Mouse (Mus musculus) forebrain, embryonic 12.5 days (tissue): ENCODE data around the gene Dnajc13. TPM values are rescaled to one million over a fixed set of nuclear protein-coding genes. Genes with fewer than 3 reads are reported as not detected.

Experiments
- ATAC-seq: fragments of 200-750 bp; cut with Nextera tagmentation; 2 replicates; pipeline ENCODE4 v1.8.0; 2017; ENCODE audit warnings: moderate TSS enrichment; ENCODE audit not compliant: low FRiP score
- H3K27ac ChIP-seq: fragments of 300-500 bp; sonication (generic); 2 replicates; pipeline ENCODE4 v1.5.1; 2016; ENCODE audit warnings: mild to moderate bottlenecking
- H3K27me3 ChIP-seq: fragments of 300-500 bp; sonication (generic); 2 replicates; pipeline ENCODE4 v1.6.1; 2016; ENCODE audit warnings: mild to moderate bottlenecking
- H3K36me3 ChIP-seq: fragments of 300-500 bp; sonication (generic); replicated peaks from 2 replicates; pipeline ENCODE4 v1.6.1; 2016; ENCODE audit warnings: mild to moderate bottlenecking
- H3K4me1 ChIP-seq: fragments of 300-500 bp; sonication (generic); 2 replicates; pipeline ENCODE4 v1.6.1; 2016
- H3K4me2 ChIP-seq: fragments of 300-500 bp; sonication (generic); 2 replicates; pipeline ENCODE4 v1.6.1; 2016; ENCODE audit warnings: mild to moderate bottlenecking, moderate library complexity
- H3K4me3 ChIP-seq: fragments of 300-500 bp; sonication (generic); replicated peaks from 2 replicates; pipeline ENCODE4 v1.5.1; 2016; ENCODE audit warnings: mild to moderate bottlenecking
- H3K9ac ChIP-seq: fragments of 300-500 bp; sonication (generic); 2 replicates; pipeline ENCODE4 v1.6.1; 2016; ENCODE audit warnings: mild to moderate bottlenecking
- H3K9me3 ChIP-seq: fragments of 300-500 bp; sonication (generic); 2 replicates; pipeline ENCODE4 v1.6.1; 2016
- WGBS: fragments of 180-500 bp; shearing (Covaris S2); methylation state at CpG from one replicate; pipeline ENCODE4 v1.1.7; 2016; 5-methylcytosine and 5-hydroxymethylcytosine counted together
- polyA plus RNA-seq: library from polyadenylated mRNA; unstranded; fragments of >200 nt; fragmentation: Nextera tagmentation; extraction: Ambion mirVana; gene quantifications from 2 replicates; pipeline ENCODE4 v1.2.1, GENCODE M21; 2016

The Dnajc13 gene
- polyA plus RNA-seq, 1 experiment from 2014 or later: 26.7 TPM

DNA sequence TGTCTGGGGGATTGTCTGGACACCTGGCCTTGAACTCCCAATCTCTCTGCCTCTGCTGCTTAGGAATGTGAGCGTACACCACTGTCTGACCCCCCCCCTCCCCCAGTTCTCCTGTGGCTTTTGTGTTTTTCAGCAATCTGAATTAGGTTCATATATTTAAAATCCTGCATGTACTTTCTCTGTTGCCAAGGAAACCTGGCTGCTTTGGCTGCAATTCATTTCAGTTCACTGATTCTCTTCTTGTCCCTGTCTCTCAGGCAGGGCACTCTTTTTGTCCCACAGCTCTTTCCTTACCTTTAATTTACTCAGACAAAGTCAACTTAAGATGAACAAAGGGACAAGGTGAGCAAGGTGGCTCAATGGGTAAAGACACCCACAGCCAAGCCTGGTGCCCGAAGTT lies 134.6 kb downstream of the Dnajc13 start:
- no peak overlapping the region for H3K9ac ChIP-seq
- peak; percentile 14; the same call in 1 of the 2 replicates for ATAC-seq
- no peaks in the 10 kb centered on the region for H3K27me3 ChIP-seq
- no peaks in the 10 kb centered on the region for H3K36me3 ChIP-seq
- H3K9me3 ChIP-seq: no peaks in the 10 kb centered on the region
- peaks cover 24% of the 10 kb centered on the region for H3K4me1 ChIP-seq
- no peak overlapping the region for H3K4me3 ChIP-seq
- H3K4me2 ChIP-seq: no peak overlapping the region
- 34% methylated on average over 2 of the region's 2 CpGs for WGBS
- H3K27ac ChIP-seq: no peak overlapping the region

DNA sequence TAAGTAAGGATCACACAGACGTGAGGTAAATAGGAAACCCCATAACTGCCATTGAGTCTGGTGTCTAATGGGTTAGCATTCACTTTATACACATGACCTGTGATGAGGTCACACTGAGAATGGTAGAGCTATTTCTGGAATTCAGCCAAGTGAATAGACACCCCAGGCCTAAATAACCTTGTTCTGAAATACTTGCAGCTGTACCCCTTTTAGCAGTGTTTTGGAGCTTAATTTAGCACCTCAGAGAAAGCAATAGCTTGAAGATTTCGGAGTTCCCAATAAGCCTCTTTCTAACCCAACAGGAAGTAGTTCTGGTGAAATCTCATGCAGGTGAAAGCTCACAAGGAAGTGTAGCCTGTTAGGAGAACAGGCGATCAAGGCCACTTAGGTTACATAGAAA lies 135.9 kb downstream of the Dnajc13 start, which contains the start of gene Ackr4:
Gene Ackr4, minus strand, starts transcription at position 101 of the 400 bp plus-strand sequence.
- no peaks in the 10 kb centered on the region for H3K9me3 ChIP-seq
- no peaks in the 10 kb centered on the region for H3K36me3 ChIP-seq
- H3K27me3 ChIP-seq: no peaks in the 10 kb centered on the region
- no peak within 1 kb of the TSS for H3K9ac ChIP-seq
- H3K4me3 ChIP-seq: no peak within 1 kb of the TSS
- H3K4me2 ChIP-seq: no peak within 1 kb of the TSS
- peaks cover 24% of the 10 kb centered on the region for H3K4me1 ChIP-seq
- 68% methylated on average over 3 of the region's 3 CpGs for WGBS
- H3K27ac ChIP-seq: peak within 1 kb of the TSS; percentile 22; the same call in 1 of the 2 replicates
- ATAC-seq: no peak

DNA sequence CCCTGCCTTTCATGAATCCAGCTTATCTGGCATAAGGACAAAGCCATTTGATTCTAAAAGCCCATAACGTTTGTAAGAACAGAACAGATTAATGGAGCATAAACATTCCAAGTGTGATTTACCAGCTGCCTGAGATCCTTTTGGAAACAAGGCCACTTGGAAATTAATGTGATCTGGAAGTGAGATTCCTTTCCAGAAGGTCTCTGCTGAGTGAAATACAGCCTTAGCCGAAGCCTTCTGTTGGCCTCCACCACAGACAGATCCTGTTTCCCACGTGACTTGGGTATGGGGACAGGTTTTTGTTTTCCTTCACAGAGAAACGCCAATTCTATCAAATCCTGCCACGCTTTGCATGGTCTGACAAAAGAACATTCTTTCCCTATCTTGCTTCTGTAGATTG lies 139.1 kb downstream of the Dnajc13 start:
- H3K27me3 ChIP-seq: no peaks in the 10 kb centered on the region
- no peak overlapping the region for H3K9ac ChIP-seq
- H3K27ac ChIP-seq: no peak overlapping the region
- ATAC-seq: no peak
- H3K4me1 ChIP-seq: peaks cover 24% of the 10 kb centered on the region
- H3K36me3 ChIP-seq: no peaks in the 10 kb centered on the region
- no peaks in the 10 kb centered on the region for H3K9me3 ChIP-seq
- H3K4me2 ChIP-seq: no peak overlapping the region
- no peak overlapping the region for H3K4me3 ChIP-seq
- WGBS: 44% methylated on average over 5 of the region's 5 CpGs

DNA sequence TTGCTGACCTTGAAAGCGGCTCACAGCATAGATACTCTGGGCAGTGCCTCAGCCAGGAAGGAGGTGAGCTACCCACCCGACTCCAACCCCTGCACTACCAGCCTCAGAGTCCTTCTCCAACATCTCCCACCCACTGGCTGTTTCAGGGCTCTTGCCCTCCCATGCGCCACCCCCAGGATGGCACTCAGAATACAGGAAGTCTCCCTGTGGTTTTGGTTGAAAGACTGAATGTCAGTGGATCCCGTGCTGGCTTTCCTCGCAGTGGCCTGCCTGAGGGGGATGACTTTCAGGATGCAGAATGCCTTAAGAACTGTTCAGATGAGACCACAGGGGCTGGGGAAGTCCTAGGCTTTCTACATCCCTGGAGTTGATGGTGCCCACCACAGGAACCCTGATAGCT lies 139.6 kb downstream of the Dnajc13 start:
- no peaks in the 10 kb centered on the region for H3K9me3 ChIP-seq
- WGBS: 82% methylated on average over 5 of the region's 5 CpGs

DNA sequence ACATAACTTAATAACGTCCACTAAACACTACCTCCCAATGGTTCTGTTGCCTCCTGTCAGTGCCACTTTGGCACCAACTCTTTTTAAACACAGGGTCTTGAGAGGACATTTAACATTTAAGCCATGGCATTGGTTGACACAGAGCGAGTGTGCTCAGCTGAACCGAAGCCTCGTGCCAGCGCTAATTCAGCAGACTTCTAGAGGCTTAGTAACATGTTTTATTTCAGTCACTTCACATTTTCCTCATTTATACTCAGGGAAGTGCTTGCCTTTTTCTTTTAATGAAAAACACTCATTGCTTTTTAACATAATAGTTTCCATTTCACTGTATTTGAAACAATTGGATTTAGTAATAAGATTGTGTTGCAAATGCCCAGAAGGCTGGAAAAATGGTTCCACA lies 153.6 kb downstream of the Dnajc13 start:
- Histone ChIP-seq H3K36me3 (no peaks in the 10 kb centered on the region), H3K9ac (no peak overlapping the region), H3K4me2 (no peak overlapping the region), H3K4me1 (no peaks in the 10 kb centered on the region), H3K27ac (no peak overlapping the region), H3K4me3 (no peak overlapping the region), H3K27me3 (no peaks in the 10 kb centered on the region), H3K9me3 (no peaks in the 10 kb centered on the region)
- ATAC-seq: no peak
- 90% methylated on average over 5 of the region's 5 CpGs for WGBS

More for the DNA sequence above, 139.6 kb downstream of the Dnajc13 start:
- ATAC-seq: no peak
- Histone ChIP-seq H3K4me3 (no peak overlapping the region), H3K4me2 (no peak overlapping the region), H3K36me3 (no peaks in the 10 kb centered on the region), H3K9ac (no peak overlapping the region), H3K27ac (no peak overlapping the region), H3K4me1 (peaks cover 20% of the 10 kb centered on the region), H3K27me3 (no peaks in the 10 kb centered on the region)

DNA sequence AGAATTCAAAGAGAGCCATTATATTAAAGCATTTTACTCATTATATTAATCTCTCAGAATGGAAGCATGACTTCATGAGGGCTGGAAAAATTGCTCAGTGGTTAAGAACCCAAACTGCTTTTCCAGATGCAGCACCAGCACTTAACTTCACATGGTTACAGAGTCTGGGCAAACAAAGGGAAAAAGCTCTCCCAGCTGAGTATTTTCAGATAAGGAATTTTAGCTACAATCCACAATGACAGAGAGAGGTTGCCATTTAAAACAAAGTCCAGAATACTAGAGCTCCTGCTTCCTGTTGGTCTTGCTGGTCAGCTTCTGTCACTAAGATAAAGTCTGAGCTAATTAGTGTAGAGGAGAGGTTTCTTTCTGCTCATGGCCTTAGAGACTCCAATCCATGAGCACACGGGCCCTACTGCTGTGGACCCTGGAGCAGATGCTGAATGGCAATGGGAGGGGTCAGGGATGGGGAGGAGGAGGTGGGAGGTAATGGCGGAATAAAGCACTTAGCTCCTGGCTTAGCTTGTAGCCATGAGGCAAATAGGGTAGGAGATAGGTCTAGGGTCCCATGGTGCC lies 154.1 kb downstream of the Dnajc13 start:
- H3K4me2 ChIP-seq: no peak overlapping the region
- ATAC-seq: no peak
- WGBS: 62% methylated on average over 2 of the region's 2 CpGs

DNA sequence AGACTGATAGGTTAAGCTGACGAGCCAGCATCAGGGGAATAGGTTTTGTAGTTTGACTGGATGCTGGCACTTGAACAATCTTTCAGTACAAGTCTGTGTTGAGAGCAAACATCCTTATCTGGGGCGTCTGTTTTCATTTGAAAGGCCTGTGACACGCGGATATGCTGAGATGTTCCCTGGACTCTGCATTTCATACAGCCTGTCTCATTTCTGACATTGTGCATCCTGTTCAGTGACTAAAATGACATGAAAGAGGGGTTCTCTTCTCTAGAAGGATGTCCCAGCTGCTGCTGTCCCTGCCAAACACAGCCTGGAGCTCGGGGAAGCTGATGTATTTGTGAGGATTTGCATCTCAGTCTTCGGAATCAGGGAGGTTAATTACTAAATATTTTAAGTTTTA lies 155.2 kb downstream of the Dnajc13 start:
- no peaks in the 10 kb centered on the region for H3K9me3 ChIP-seq
- no peak for ATAC-seq
- no peak overlapping the region for H3K27ac ChIP-seq
- H3K36me3 ChIP-seq: no peaks in the 10 kb centered on the region
- WGBS: 82% methylated on average over 6 of the region's 6 CpGs
- no peak overlapping the region for H3K9ac ChIP-seq
- no peaks in the 10 kb centered on the region for H3K27me3 ChIP-seq
- no peak overlapping the region for H3K4me3 ChIP-seq
- H3K4me1 ChIP-seq: no peaks in the 10 kb centered on the region; the same call in 1 of the 2 replicates
- no peak overlapping the region for H3K4me2 ChIP-seq

More for the DNA sequence above, 154.1 kb downstream of the Dnajc13 start:
- Histone ChIP-seq H3K27me3 (no peaks in the 10 kb centered on the region), H3K4me3 (no peak overlapping the region), H3K27ac (no peak overlapping the region), H3K36me3 (no peaks in the 10 kb centered on the region), H3K9ac (no peak overlapping the region), H3K4me1 (no peaks in the 10 kb centered on the region), H3K9me3 (no peaks in the 10 kb centered on the region)

DNA sequence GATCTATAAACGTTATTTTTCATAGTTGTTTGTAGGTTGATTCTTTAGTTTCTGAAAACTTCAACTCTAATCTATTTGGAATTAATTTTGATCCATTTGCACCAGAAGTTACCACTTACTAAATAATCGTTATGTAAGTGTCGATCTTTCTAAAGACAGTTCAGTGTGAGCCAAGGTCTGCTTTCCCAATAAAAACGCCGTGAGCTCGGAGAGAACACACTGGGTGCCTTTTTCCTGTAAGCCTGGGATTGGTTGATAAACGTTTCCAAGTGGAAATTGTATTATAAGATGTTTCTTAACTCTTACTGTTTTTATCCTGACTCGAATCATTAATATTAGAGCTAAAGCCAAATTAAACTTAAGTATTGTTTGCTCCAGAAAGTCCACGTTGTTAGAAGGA lies 155.8 kb downstream of the Dnajc13 start:
- Histone ChIP-seq H3K27me3 (no peaks in the 10 kb centered on the region), H3K9ac (no peak overlapping the region), H3K9me3 (no peaks in the 10 kb centered on the region), H3K4me1 (no peaks in the 10 kb centered on the region; the same call in 1 of the 2 replicates), H3K4me3 (no peak overlapping the region), H3K27ac (no peak overlapping the region), H3K4me2 (no peak overlapping the region), H3K36me3 (no peaks in the 10 kb centered on the region)
- ATAC-seq: no peak
- 81% methylated on average over 9 of the region's 9 CpGs for WGBS

DNA sequence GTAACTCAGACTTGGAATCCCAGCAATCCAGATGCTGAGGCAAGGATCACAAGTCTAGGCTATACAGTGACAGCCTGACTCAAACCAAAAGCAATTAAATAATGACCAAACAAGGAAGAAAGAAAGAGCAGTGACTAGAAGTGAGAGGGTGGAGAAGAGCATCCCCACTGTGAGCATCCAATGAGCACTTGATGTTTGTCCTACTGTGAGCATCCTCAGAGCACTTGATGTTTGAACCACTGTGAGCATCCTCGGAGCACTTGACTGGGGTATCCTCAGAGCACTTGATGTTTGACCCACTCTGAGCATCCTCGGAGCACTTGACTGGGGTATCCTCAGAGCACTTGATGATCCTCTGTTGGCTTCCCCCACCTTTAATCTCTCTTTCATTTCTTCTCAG lies 157.7 kb downstream of the Dnajc13 start:
- ATAC-seq: no peak
- Histone ChIP-seq H3K4me1 (no peaks in the 10 kb centered on the region; the same call in 1 of the 2 replicates), H3K9ac (no peak overlapping the region), H3K9me3 (no peaks in the 10 kb centered on the region), H3K4me2 (no peak overlapping the region), H3K27ac (no peak overlapping the region), H3K4me3 (no peak overlapping the region), H3K27me3 (no peaks in the 10 kb centered on the region), H3K36me3 (no peaks in the 10 kb centered on the region)
- WGBS: 89% methylated on average over 2 of the region's 2 CpGs

DNA sequence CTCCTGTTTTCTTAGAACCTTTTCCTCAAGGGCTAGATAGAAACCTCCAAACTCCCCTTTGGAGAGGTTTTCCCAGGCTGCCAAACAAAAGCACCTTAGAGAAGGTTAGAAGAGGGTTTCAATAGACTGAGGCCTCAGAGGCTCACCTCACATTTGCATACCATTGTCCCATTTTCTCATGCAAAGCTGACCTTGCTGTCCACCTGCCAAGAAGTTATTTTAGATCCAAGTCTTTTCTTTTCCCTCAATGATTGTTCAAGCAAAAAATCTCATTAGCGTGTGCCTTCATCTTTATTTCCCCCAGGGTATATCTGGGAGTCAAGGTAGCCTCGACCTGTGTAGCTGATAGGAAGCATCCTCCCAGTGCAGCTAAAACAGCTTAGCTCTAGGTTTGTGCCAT lies 159.8 kb downstream of the Dnajc13 start:
- Histone ChIP-seq H3K4me3 (no peak overlapping the region), H3K9me3 (no peaks in the 10 kb centered on the region), H3K36me3 (no peaks in the 10 kb centered on the region), H3K4me1 (no peaks in the 10 kb centered on the region; the same call in 1 of the 2 replicates), H3K27ac (no peak overlapping the region), H3K4me2 (no peak overlapping the region), H3K9ac (no peak overlapping the region), H3K27me3 (no peaks in the 10 kb centered on the region)
- no peak for ATAC-seq
- whole genome bisulfite sequencing: 28% methylated on average over 2 of the region's 2 CpGs

DNA sequence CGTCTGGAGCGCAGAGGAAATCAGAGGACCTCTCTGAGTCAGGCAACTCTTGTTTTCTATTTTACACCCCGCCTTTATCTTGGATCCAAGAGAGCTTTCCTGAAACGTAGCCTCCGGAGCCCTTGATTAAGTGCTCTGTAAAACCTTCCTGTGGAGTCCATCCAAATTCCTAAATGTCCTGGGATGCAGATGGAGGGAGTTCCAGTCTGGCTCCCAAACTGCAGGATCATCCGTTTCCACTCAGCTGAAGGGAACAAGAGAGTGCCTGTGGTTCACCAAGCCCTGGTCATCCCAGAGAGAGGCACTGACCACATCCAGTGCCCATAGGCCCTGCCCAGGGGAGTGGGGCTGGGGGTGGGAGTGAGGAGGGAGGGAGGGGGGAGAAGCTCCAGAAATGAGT lies 160.4 kb downstream of the Dnajc13 start:
- WGBS: 29% methylated on average over 6 of the region's 6 CpGs
- no peak overlapping the region for H3K4me2 ChIP-seq
- no peak overlapping the region for H3K4me3 ChIP-seq
- no peaks in the 10 kb centered on the region for H3K9me3 ChIP-seq
- H3K27me3 ChIP-seq: no peaks in the 10 kb centered on the region
- no peaks in the 10 kb centered on the region for H3K36me3 ChIP-seq
- H3K9ac ChIP-seq: no peak overlapping the region
- no peak overlapping the region for H3K27ac ChIP-seq
- no peak for ATAC-seq
- no peaks in the 10 kb centered on the region; the same call in 1 of the 2 replicates for H3K4me1 ChIP-seq

DNA sequence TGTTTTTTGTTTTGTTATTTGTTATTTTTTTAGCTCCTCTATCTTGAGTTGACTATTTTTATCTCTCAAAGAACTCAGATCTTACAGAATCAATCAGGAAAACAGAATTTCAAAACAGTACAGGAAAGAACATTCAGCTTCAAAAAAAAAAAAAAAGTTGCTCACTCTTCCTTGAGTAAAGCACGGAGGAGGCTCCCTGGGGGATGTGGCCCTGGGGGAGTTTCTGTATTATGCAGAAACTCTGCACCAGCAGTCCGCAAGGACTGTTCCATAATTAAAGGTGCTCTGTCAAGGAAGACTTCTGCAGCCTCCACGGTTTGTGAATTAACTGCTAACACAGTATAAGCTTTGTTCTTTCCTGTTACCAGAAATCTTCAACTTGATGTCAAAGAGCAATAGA lies 161.3 kb downstream of the Dnajc13 start:
- H3K9ac ChIP-seq: no peak overlapping the region
- 29% methylated on average over 3 of the region's 3 CpGs for WGBS
- no peak overlapping the region for H3K27ac ChIP-seq
- no peaks in the 10 kb centered on the region; the same call in 1 of the 2 replicates for H3K4me1 ChIP-seq
- H3K36me3 ChIP-seq: no peaks in the 10 kb centered on the region
- no peak overlapping the region for H3K4me3 ChIP-seq
- no peak overlapping the region for H3K4me2 ChIP-seq
- no peaks in the 10 kb centered on the region for H3K27me3 ChIP-seq
- no peaks in the 10 kb centered on the region for H3K9me3 ChIP-seq
- no peak for ATAC-seq
